Mouse (Mus musculus) hematopoietic multipotent progenitor cell, adult 10-12 weeks (in vitro differentiated cells): ENCODE results near the gene Gm20911. TPM values are rescaled to one million over a fixed set of nuclear protein-coding genes. Genes with fewer than 3 reads are reported as not detected.

Experiments used
- polyA plus RNA-seq: library from polyadenylated mRNA; stranded (reverse); fragments of >175 nt; gene quantifications from 2 replicates; pipeline ENCODE4 v1.2.3, GENCODE M21; 2012; ENCODE audit warnings: low replicate concordance

Gene Gm20911
- not detected in 2 replicates for polyA plus RNA-seq

GRCm38 (mm10) chrY:81457707-81458106 is at the start of gene Gm20911:
Gene Gm20911 (plus strand): TSS chrY:81458007.

